Comparison of ENCODE assay signal across 15 mouse cellular contexts in the genomic region with DNA sequence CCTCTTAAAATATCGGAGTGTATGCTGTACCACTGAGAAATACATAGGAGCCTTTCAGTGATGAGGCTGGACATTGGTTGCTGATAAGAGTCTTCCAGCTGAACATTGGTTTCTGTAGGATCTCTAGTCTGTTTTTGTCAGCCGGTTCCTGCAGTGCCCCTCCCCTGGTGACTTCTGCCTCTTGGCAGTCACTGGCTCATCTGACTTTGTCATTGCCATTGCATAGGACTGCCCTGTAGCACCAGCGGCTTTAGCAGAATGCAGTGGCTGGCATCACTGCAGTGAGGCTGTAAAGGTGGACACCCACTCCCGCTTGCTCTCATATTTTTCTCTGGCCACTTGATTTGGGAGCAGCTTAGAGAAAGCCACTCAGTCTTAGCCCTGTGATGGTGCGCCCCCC. TPM values are rescaled to one million over a fixed set of nuclear protein-coding genes. Genes with fewer than 3 reads are reported as not detected.
"Had no signal": no experiment of that assay in that cellular context is flagged by ENCODE, and none has a peak within 500 bp of the region (broad histone marks: within the 10 kb centered on the region; RNA-seq: fewer than 3 reads in every experiment).

No protein-coding gene starts in this region.

- H3K9ac ChIP-seq: lung, embryonic 15.5 days; midbrain, embryonic 13.5 days; midbrain, embryonic 15.5 days; neural tube, embryonic 12.5 days; stomach, embryonic 15.5 days had no signal

- DNase-seq: lung, postnatal 14 days; lung, postnatal 36 days; right cerebral cortex, postnatal 14 days; thymus, adult 2 months; thymus, postnatal 25 days; thymus, postnatal 4 days had no signal

- H3K27me3 ChIP-seq: lung, embryonic 15.5 days; midbrain, embryonic 13.5 days; midbrain, embryonic 15.5 days; neural tube, embryonic 12.5 days; stomach, embryonic 15.5 days had no signal

- H3K4me1 ChIP-seq: megakaryocyte, embryonic 14.5 days; midbrain, embryonic 13.5 days; midbrain, embryonic 15.5 days; neural tube, embryonic 12.5 days; stomach, embryonic 15.5 days had no signal

- H3K4me3 ChIP-seq: lung, embryonic 15.5 days; megakaryocyte, embryonic 14.5 days; midbrain, embryonic 13.5 days; midbrain, embryonic 15.5 days; neural tube, embryonic 12.5 days; stomach, embryonic 15.5 days had no signal

- H3K36me3 ChIP-seq: lung, embryonic 15.5 days; midbrain, embryonic 13.5 days; midbrain, embryonic 15.5 days; neural tube, embryonic 12.5 days; stomach, embryonic 15.5 days had no signal

- H3K9me3 ChIP-seq: lung, embryonic 15.5 days; megakaryocyte, embryonic 14.5 days; midbrain, embryonic 13.5 days; midbrain, embryonic 15.5 days; neural tube, embryonic 12.5 days; stomach, embryonic 15.5 days had no signal

- H3K27ac ChIP-seq: lung, embryonic 15.5 days; macrophage; midbrain, embryonic 13.5 days; midbrain, embryonic 15.5 days; neural tube, embryonic 12.5 days; stomach, embryonic 15.5 days; stomach, postnatal 0 days had no signal

RNA-seq across cellular contexts. Expression of gene Arhgap20, which starts 33.1 kb away (rescaled TPM):
- total RNA-seq: megakaryocyte progenitor cell, adult 5-6 weeks had no signal
- polyA plus RNA-seq: macrophage had no signal
